In genomic region chr6:137170646-137171045, GRCm38 (mm10) we compare ENCODE assay signal across 22 mouse cellular contexts. TPM values are rescaled to one million over a fixed set of nuclear protein-coding genes. Genes with fewer than 3 reads are reported as not detected.
DNase-seq lines count a peak whose midpoint lies in the region; ATAC-seq and TF ChIP-seq lines count a peak whose summit lies in the region.
"Had no signal": no experiment of that assay in that cellular context is flagged by ENCODE, and none has a peak within 500 bp of the region (broad histone marks: within the 10 kb centered on the region; RNA-seq: fewer than 3 reads in every experiment).

No protein-coding gene starts in this region.

- H3K9ac ChIP-seq in lung, embryonic 14.5 days: no peak overlapping the region
- no peak overlapping the region for H3K9ac ChIP-seq in midbrain, embryonic 11.5 days (ENCODE audit: low read length)
- no peak overlapping the region for H3K9ac ChIP-seq in midbrain, embryonic 15.5 days
- H3K9ac ChIP-seq: embryonic facial prominence, embryonic 12.5 days; forebrain, embryonic 15.5 days; heart, embryonic 12.5 days; hindbrain, embryonic 12.5 days had no signal

- WGBS in lung, embryonic 14.5 days: 24% methylated on average over 7 of the region's 7 CpGs
- 40% methylated on average over 7 of the region's 7 CpGs for WGBS in midbrain, embryonic 11.5 days
- WGBS in midbrain, embryonic 15.5 days: 43% methylated on average over 7 of the region's 7 CpGs

- intact Hi-C loops in heart, postnatal 10 days (cut with DNase I): no loop called here

- no peak for TF ChIP-seq CTCF in lung, embryonic 14.5 days (IDR thresholded peaks at IDR 0.05; ENCODE audit: low read depth)

- no peak overlapping the region for H3K4me2 ChIP-seq in lung, embryonic 14.5 days
- no peak overlapping the region for H3K4me2 ChIP-seq in midbrain, embryonic 11.5 days
- H3K4me2 ChIP-seq in midbrain, embryonic 15.5 days: no peak overlapping the region
- H3K4me2 ChIP-seq: embryonic facial prominence, embryonic 12.5 days; forebrain, embryonic 15.5 days; heart, embryonic 12.5 days; hindbrain, embryonic 12.5 days had no signal

- no peaks in the 10 kb centered on the region for H3K36me3 ChIP-seq in lung, embryonic 14.5 days (ENCODE audit: insufficient read depth)
- no peaks in the 10 kb centered on the region for H3K36me3 ChIP-seq in midbrain, embryonic 11.5 days (ENCODE audit: control insufficient read depth, insufficient read depth, low read length)
- H3K36me3 ChIP-seq in midbrain, embryonic 15.5 days (replicated peaks): no peaks in the 10 kb centered on the region
- H3K36me3 ChIP-seq: embryonic facial prominence, embryonic 12.5 days; forebrain, embryonic 15.5 days; heart, embryonic 12.5 days; hindbrain, embryonic 12.5 days had no signal

- H3K4me1 ChIP-seq in lung, embryonic 14.5 days (ENCODE audit: insufficient read depth): 0 out of 2 replicates have a peak, but pooled peaks cover 3% of the 10 kb centered on the region
- no peaks in the 10 kb centered on the region for H3K4me1 ChIP-seq in midbrain, embryonic 11.5 days (ENCODE audit: control insufficient read depth, insufficient read depth, low read length)
- H3K4me1 ChIP-seq in midbrain, embryonic 15.5 days: peaks cover 18% of the 10 kb centered on the region

- peak; percentile 83 for DNase-seq in heart, adult 11 months
- DNase-seq in heart, postnatal 10 days: no peak
- DNase-seq in lung, embryonic 14.5 days: peak; percentile 65
- no peak for DNase-seq in lung, postnatal 36 days
- peak; percentile 79 for DNase-seq in midbrain, embryonic 11.5 days (ENCODE audit: low spot score, missing footprints)
- no peak for DNase-seq in cerebellum, adult 9-11 months
- DNase-seq in right cerebral cortex, adult 2 months (ENCODE audit: low spot score in 2 of 2): no peak
- DNase-seq: adrenal gland, adult 2 months; adrenal gland, postnatal 25 days; cerebellum, adult 2 months; cerebellum, postnatal 14 days; embryo, embryonic 11 days; gastrocnemius, postnatal 10 days; heart, adult 2 months; heart, postnatal 4 days had no signal

- no peak overlapping the region for H3K27ac ChIP-seq in lung, embryonic 14.5 days (ENCODE audit: low read depth)
- no peak overlapping the region for H3K27ac ChIP-seq in midbrain, embryonic 11.5 days (ENCODE audit: low read depth, low read length)
- no peak overlapping the region for H3K27ac ChIP-seq in midbrain, embryonic 15.5 days
- H3K27ac ChIP-seq: embryonic facial prominence, embryonic 12.5 days; forebrain, embryonic 15.5 days; heart, adult 2 months; hindbrain, embryonic 12.5 days had no signal

- no peaks in the 10 kb centered on the region for H3K9me3 ChIP-seq in lung, embryonic 14.5 days (ENCODE audit: low read depth, low read length)
- no peaks in the 10 kb centered on the region for H3K9me3 ChIP-seq in midbrain, embryonic 11.5 days (ENCODE audit: control insufficient read depth, low read length)
- H3K9me3 ChIP-seq in midbrain, embryonic 15.5 days: no peaks in the 10 kb centered on the region
- H3K9me3 ChIP-seq: embryonic facial prominence, embryonic 12.5 days; forebrain, embryonic 15.5 days; heart, embryonic 12.5 days; hindbrain, embryonic 12.5 days had no signal

- peak; percentile 56 for ATAC-seq in lung, embryonic 14.5 days (ENCODE audit: insufficient read depth)
- no peak for ATAC-seq in midbrain, embryonic 11.5 days (ENCODE audit: low FRiP score)
- no peak for ATAC-seq in midbrain, embryonic 15.5 days (replicated peaks)
- ATAC-seq: forebrain, embryonic 15.5 days; hindbrain, embryonic 16.5 days had no signal

- no peak overlapping the region for H3K4me3 ChIP-seq in lung, embryonic 14.5 days (ENCODE audit: low read depth, low read length)
- H3K4me3 ChIP-seq in midbrain, embryonic 11.5 days (ENCODE audit: low read depth, low read length): no peak overlapping the region
- H3K4me3 ChIP-seq in midbrain, embryonic 15.5 days: no peak overlapping the region
- H3K4me3 ChIP-seq: embryonic facial prominence, embryonic 12.5 days; forebrain, embryonic 15.5 days; heart, adult 2 months; heart, embryonic 12.5 days; hindbrain, embryonic 12.5 days had no signal

- no peaks in the 10 kb centered on the region; the same call in 1 of the 2 replicates for H3K27me3 ChIP-seq in lung, embryonic 14.5 days (ENCODE audit: insufficient read depth, low read length)
- H3K27me3 ChIP-seq in midbrain, embryonic 11.5 days (ENCODE audit: control insufficient read depth, insufficient read depth, low read length): peaks cover 10% of the 10 kb centered on the region
- H3K27me3 ChIP-seq in midbrain, embryonic 15.5 days (replicated peaks): peaks cover 6% of the 10 kb centered on the region; the same call in 1 of the 2 replicates

RNA-seq across cellular contexts. Expression of gene Rerg, which starts 0.3 kb away (rescaled TPM):
- total RNA-seq in heart, postnatal 10 days (2021): 1 to 10 TPM; 8.9 to 9.4 TPM
- polyA plus RNA-seq in lung, embryonic 14.5 days (2014; fragmentation: Nextera tagmentation; extraction: Ambion mirVana): 21.3 and 22.0 TPM in 2 replicates
- polyA plus RNA-seq in midbrain, embryonic 11.5 days (2014; fragmentation: Nextera tagmentation; extraction: Ambion mirVana): 1.00 and 1.0 TPM in 2 replicates
- 5.6 and 5.7 TPM in 2 replicates for polyA plus RNA-seq in midbrain, embryonic 15.5 days (2015; fragmentation: Nextera tagmentation; extraction: Ambion mirVana)
- total RNA-seq: common myeloid progenitor, adult 5-6 weeks had no signal

Comparison
In these comparisons a context has a peak if more than half of its experiments do, and no peak if none do; other contexts are left out.
1. DNase-seq: peak in heart, adult 11 months (single experiment), lung, embryonic 14.5 days (single experiment) and midbrain, embryonic 11.5 days (single experiment); none in heart, postnatal 10 days (0 of 2), lung, postnatal 36 days (single experiment), cerebellum, adult 9-11 months (single experiment) and right cerebral cortex, adult 2 months (0 of 2).